In genomic region chr2:49547813-49548212, GRCm38 (mm10) we compare ENCODE assay signal across 20 mouse cellular contexts.
DNase-seq lines count a peak whose midpoint lies in the region; ATAC-seq and TF ChIP-seq lines count a peak whose summit lies in the region.
"Had no signal": no experiment of that assay in that cellular context is flagged by ENCODE, and none has a peak within 500 bp of the region (broad histone marks: within the 10 kb centered on the region; RNA-seq: fewer than 3 reads in every experiment).

No protein-coding gene starts in this region.

- peak; percentile 67; the same call in 1 of the 2 replicates for ATAC-seq in lung, embryonic 15.5 days (ENCODE audit: borderline replicate concordance, extremely low read depth, low FRiP score, low TSS enrichment)
- ATAC-seq in stomach, embryonic 14.5 days (ENCODE audit: insufficient number of reproducible peaks, insufficient read depth, low FRiP score, low read depth): peak; percentile 49; the same call in 1 of the 2 replicates
- ATAC-seq in stomach, postnatal 0 days (ENCODE audit: low FRiP score, low TSS enrichment): no peak
- ATAC-seq: forebrain, embryonic 16.5 days had no signal

- peaks cover 31% of the 10 kb centered on the region for H3K36me3 ChIP-seq in lung, embryonic 15.5 days
- peaks cover 21% of the 10 kb centered on the region for H3K36me3 ChIP-seq in stomach, embryonic 14.5 days (ENCODE audit: control insufficient read depth, insufficient read depth, low read length)
- H3K36me3 ChIP-seq in stomach, postnatal 0 days (ENCODE audit: control insufficient read depth, insufficient read depth, low read length): peaks cover 10% of the 10 kb centered on the region; the same call in 1 of the 2 replicates

- WGBS in lung, embryonic 15.5 days: 44% methylated on average over 5 of the region's 5 CpGs
- WGBS in stomach, embryonic 14.5 days: 38% methylated on average over 5 of the region's 5 CpGs
- 40% methylated on average over 5 of the region's 5 CpGs for WGBS in stomach, postnatal 0 days

- no peak overlapping the region for H3K9ac ChIP-seq in lung, embryonic 15.5 days
- no peak overlapping the region for H3K9ac ChIP-seq in stomach, embryonic 14.5 days (replicated peaks; ENCODE audit: low read depth, low read length)
- H3K9ac ChIP-seq in stomach, postnatal 0 days (ENCODE audit: low read length): no peak overlapping the region
- H3K9ac ChIP-seq: embryonic facial prominence, embryonic 13.5 days; forebrain, embryonic 12.5 days; heart, embryonic 15.5 days had no signal

- H3K9me3 ChIP-seq in lung, embryonic 15.5 days: no peaks in the 10 kb centered on the region
- H3K9me3 ChIP-seq in stomach, embryonic 14.5 days (ENCODE audit: control insufficient read depth, low read depth, low read length): no peaks in the 10 kb centered on the region
- H3K9me3 ChIP-seq in stomach, postnatal 0 days (ENCODE audit: control insufficient read depth, low read length): no peaks in the 10 kb centered on the region
- H3K9me3 ChIP-seq: embryonic facial prominence, embryonic 13.5 days; forebrain, embryonic 12.5 days; heart, embryonic 15.5 days had no signal

- H3K4me1 ChIP-seq in lung, embryonic 15.5 days: no peaks in the 10 kb centered on the region
- peaks cover 7% of the 10 kb centered on the region; the same call in 1 of the 2 replicates for H3K4me1 ChIP-seq in stomach, embryonic 14.5 days (ENCODE audit: control insufficient read depth, insufficient read depth, low read length)
- no peaks in the 10 kb centered on the region for H3K4me1 ChIP-seq in stomach, postnatal 0 days (replicated peaks; ENCODE audit: control insufficient read depth, insufficient read depth)
- H3K4me1 ChIP-seq: embryonic facial prominence, embryonic 13.5 days; forebrain, embryonic 12.5 days; heart, embryonic 15.5 days had no signal

- H3K4me3 ChIP-seq in lung, embryonic 15.5 days: no peak overlapping the region
- H3K4me3 ChIP-seq in stomach, embryonic 14.5 days (ENCODE audit: low read depth, low read length): no peak overlapping the region
- no peak overlapping the region for H3K4me3 ChIP-seq in stomach, postnatal 0 days (ENCODE audit: low read depth, low read length)
- H3K4me3 ChIP-seq: embryonic facial prominence, embryonic 13.5 days; forebrain, embryonic 12.5 days; heart, adult 2 months; heart, embryonic 15.5 days had no signal

- TF ChIP-seq EP300 in stomach, postnatal 0 days (optimal IDR thresholded peaks at IDR 0.05): no peak

- no peaks in the 10 kb centered on the region for H3K27me3 ChIP-seq in lung, embryonic 15.5 days
- no peaks in the 10 kb centered on the region for H3K27me3 ChIP-seq in stomach, embryonic 14.5 days (ENCODE audit: control insufficient read depth, insufficient read depth, low read length)
- no peaks in the 10 kb centered on the region for H3K27me3 ChIP-seq in stomach, postnatal 0 days (ENCODE audit: control insufficient read depth, insufficient read depth, low read length)
- H3K27me3 ChIP-seq: embryonic facial prominence, embryonic 13.5 days; forebrain, embryonic 12.5 days; heart, embryonic 15.5 days had no signal

- H3K4me2 ChIP-seq in lung, embryonic 15.5 days: no peak overlapping the region
- no peak overlapping the region for H3K4me2 ChIP-seq in stomach, embryonic 14.5 days (replicated peaks; ENCODE audit: low read depth, low read length)
- no peak overlapping the region for H3K4me2 ChIP-seq in stomach, postnatal 0 days (replicated peaks; ENCODE audit: low read depth)
- H3K4me2 ChIP-seq: embryonic facial prominence, embryonic 13.5 days; forebrain, embryonic 12.5 days; heart, embryonic 11.5 days; heart, embryonic 15.5 days had no signal

- TF ChIP-seq CTCF in stomach, postnatal 0 days (IDR thresholded peaks at IDR 0.05; ENCODE audit: low read depth): no peak

- H3K27ac ChIP-seq in lung, embryonic 15.5 days: no peak overlapping the region
- no peak overlapping the region for H3K27ac ChIP-seq in stomach, embryonic 14.5 days (ENCODE audit: low read length)
- no peak overlapping the region for H3K27ac ChIP-seq in stomach, postnatal 0 days (replicated peaks)
- H3K27ac ChIP-seq: embryonic facial prominence, embryonic 13.5 days; forebrain, embryonic 12.5 days; heart, adult 2 months; heart, embryonic 15.5 days had no signal

- DNase-seq in kidney, postnatal 14 days: peak; percentile 29
- DNase-seq in kidney, adult 11 months: no peak
- no peak for DNase-seq in lung, postnatal 36 days
- no peak for DNase-seq in stomach, postnatal 0 days (ENCODE audit: low spot score)
- no peak for DNase-seq in gastrocnemius, postnatal 4 days (ENCODE audit: low spot score in 2 of 2)
- DNase-seq: adrenal gland, adult 2 months; adrenal gland, postnatal 25 days; cerebellum, adult 18-20 months; cerebellum, adult 9-11 months; cerebellum, postnatal 36 days; gastrocnemius, postnatal 10 days; heart, adult 2 months; heart, postnatal 14 days had no signal
